Mouse (Mus musculus): ENCODE results near the gene Iapp.
"Not testable (repeated sequence)": the region's sequence is repeated elsewhere in the genome, so short reads cannot be mapped to it uniquely, and the experiment has no call there.

Iapp gene

DNA sequence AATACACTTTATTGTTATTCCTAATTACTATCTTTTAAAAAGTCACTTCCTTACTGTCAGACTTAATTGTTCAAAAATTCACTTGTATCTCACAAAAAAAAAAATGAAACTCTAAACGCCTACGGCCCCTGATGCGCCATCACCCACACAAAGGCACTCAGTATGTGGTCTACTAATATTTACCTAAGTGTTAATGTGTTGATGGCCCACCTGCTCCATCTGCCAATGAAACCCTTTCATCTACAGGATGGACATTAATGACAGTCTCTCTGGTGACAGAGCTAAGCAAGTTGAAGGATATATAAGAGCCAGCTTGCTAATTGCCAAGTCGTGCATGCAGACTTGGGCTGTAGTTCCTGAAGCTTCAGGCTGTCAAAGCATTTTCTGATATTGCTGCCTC, at the start of gene Iapp:
Iapp (plus strand) TSS at position 326 of the 400 bp plus-strand sequence.
- DNase-seq (ENCODE audit: low spot score in 2 of 2) = no peak

DNA sequence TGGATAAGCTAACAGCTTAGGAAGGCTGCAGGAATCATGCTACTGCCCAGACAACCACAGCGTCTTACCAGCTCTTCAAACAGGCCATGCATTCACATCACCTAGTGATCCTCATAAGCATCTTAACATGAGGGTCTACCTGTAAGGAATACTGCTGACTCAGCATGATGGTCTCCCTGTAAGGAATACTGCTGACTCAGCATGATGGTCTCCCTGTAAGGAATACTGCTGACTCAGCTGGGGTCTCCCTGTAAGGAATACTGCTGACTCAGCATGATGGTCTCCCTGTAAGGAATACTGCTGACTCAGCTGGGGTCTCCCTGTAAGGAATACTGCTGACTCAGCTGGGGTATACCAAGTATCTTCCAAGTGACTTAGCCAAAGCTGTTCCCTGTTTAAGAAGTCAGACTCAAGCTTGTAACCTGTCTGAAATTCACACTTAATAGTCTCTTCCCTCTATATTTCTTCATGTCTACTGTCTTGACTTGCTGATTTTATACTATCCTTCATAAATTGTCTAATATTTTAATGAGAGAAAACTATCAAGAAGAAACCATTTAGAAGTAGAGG, 47.4 kb upstream of the Iapp start:
- DNase-seq (ENCODE audit: low spot score in 2 of 2) = not testable (repeated sequence)

- no peak for DNase-seq (ENCODE audit: low spot score in 2 of 2)
Observed at GRCm38 (mm10) chr6:142275721-142276442, 22.3 kb upstream of the Iapp start.

DNA sequence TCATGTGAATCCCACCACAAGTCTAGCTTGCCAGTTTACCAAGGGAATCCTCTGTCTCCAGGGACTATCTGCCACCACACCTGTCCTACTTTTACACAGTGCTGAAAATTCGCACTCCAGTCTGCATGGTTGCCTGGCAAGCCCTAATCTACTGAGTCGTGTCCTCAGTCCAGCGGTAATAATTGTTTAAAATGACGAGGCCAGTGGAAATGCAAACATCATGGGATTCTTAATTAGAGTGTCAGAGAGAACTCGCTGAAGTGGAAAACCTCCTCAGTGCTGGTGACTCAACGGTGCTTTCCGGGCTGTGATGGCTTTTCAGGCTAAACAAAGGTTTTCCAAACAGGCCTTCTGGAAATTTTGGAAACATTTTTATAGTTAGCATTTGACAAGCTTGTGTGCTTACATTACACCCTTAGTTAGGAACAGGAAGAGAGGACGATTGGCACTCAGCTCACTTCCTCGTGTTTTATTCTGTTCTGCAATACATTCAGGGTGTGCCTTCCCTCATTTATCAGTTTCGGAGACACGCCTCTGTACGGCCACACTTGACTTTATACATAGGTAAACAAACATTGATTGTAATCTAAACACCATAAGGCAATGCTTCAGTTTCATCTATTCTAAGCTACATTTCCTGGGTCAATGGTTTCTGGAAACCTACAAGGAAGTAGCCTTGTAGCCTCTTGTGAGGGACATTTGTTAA, 8.7 kb upstream of the Iapp start:
- no peak for DNase-seq (ENCODE audit: low spot score in 2 of 2)

DNA sequence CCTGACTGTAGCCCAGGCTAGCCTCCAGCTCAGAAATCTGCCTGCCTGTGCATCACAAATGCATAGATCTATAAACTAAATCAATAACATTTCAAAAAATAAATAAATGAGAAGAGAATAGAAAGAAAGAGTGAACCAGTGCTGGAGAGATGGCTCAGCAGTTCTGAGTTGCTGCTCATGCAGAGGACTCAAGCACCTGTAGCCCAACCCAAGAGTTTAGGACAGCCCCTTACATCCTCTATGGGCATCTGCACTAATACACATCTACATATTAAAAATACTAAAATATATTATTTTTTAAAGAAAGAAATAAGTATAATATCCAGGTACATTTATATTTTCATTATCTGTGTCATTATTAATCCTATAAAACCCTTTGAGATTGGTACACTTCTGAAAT, 6.9 kb downstream of the Iapp start:
- DNase-seq (ENCODE audit: low spot score in 2 of 2) = no peak

DNA sequence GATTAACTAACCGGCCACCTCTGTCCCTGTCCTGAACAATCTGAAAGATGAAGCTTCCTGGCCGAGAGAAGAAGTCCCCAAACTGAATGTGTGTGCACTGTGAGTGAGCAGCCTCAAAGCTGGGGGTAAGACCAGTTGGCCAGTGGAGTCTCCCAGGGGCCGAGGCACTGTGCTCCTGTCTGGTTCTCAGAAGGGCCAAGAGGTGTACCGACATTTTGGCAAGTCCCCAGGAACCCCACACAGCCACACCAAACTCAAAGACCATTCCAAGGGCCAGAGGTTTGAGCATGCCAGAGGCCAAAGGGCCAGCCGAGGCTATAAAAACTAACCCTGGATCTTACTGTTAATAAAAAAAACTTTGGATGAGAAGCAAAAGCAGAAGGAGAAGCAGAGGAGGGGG, 16.1 kb downstream of the Iapp start:
- DNase-seq (ENCODE audit: low spot score in 2 of 2) = peak in 1 of 2 experiments; percentile 55

DNA sequence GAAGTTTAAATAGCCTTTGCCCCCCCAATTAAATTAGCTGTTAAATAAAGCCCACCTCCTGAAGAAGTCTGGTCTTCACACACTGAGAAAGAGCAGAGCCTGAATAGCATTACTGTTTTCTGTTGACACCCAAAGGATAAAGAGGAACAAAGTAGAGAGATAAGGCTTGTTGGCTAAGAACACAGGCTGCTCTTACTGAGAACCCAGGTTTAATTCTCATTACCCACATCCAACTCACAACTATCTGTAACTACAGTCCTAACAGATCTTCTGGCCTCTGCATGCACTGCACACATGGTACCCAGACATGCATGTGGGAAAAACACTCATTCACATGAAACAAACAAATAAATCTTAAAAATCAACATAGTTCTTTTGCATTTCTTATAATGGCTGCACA, 18.9 kb downstream of the Iapp start:
- DNase-seq (ENCODE audit: low spot score in 2 of 2) = no peak

GRCm38 (mm10) chr6:142322881-142323280, 24.7 kb downstream of the Iapp start, which contains the start of gene Slco1a5:
TSS of gene Slco1a5 (minus strand) at chr6:142322981.
- DNase-seq (ENCODE audit: low spot score in 2 of 2) = no peak

GRCm38 (mm10) chr6:142326598-142326997, 28.4 kb downstream of the Iapp start:
- no peak for DNase-seq (ENCODE audit: low spot score in 2 of 2)

DNA sequence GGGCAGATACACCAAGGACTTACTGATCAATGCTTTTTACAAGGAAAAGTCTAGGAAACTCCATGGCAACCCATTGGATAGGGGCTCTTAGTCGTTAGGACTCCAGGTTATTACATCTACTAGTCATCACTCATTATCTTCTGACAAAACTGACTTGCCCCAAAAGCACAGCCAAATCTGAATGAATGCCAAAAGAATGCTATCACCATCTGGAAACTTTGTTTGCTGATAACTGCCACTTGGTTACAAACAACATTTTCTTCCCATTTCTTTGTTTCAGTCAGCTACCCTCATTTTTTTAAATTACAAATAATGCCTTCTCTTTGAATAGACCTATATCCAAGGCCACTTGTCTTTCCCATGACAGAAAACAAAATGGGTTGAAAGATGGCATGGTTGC, 31.0 kb downstream of the Iapp start:
- no peak for DNase-seq (ENCODE audit: low spot score in 2 of 2)

GRCm38 (mm10) chr6:142338961-142339360, 40.7 kb downstream of the Iapp start:
- no peak for DNase-seq (ENCODE audit: low spot score in 2 of 2)

DNA sequence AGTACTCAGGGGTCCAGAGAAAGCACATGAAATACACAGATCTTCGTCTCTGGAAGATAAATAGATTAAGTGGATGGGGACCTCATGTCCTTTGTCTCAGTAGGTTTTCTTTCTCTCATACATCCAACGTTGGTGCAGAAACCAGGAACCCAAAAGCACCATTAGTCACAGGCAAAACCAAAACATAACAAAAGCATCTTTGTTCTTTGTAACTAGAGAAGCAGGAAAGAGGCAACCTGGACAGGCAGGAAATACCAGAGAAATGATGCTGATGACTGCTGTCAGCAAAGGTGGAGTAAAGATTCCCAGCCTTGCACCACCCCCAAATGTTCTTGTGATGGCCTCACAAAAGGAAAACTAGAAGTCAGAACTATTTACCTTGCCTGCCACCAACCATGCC, 41.4 kb downstream of the Iapp start:
- no peak for DNase-seq (ENCODE audit: low spot score in 2 of 2)

GRCm38 (mm10) chr6:142343561-142343960, 45.3 kb downstream of the Iapp start:
- DNase-seq (ENCODE audit: low spot score in 2 of 2) = no peak

DNA sequence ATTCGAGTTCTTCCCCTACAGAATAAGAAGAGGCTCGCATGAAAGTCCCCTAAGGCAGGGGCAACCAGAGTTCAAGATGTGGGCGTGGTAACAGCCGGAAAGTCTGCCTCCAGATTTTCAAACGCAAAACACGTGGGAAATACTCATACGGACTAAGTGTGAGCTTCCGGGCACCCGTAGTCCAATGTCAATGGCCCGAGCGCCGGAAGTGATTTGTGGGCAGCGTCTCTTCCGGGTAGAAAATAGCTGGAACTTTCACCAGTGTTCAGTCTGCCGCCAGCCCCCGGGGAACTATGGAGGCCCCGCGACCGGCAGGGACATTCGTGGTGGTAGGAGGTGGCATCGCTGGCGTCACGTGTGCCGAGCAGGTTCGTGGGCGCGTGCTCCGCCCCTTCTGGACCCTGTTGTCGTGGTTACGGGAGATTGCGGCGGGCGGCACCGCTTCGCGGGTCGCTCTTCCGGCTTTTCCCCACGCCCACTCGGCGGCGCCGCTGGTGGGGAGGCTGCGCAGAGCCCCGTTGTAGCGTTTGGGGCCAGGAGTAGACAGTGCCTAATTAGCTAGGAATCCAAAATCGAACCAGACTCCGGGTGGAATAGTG, 47.3 kb downstream of the Iapp start, which contains the start of gene Pyroxd1:
Pyroxd1 (plus strand) TSS at position 215 of the 599 bp plus-strand sequence.
- peak; percentile 75 to 81 for DNase-seq (ENCODE audit: low spot score in 2 of 2)

GRCm38 (mm10) chr6:142346181-142347110, 48.2 kb downstream of the Iapp start:
- DNase-seq (ENCODE audit: low spot score in 2 of 2) = no peak

DNA sequence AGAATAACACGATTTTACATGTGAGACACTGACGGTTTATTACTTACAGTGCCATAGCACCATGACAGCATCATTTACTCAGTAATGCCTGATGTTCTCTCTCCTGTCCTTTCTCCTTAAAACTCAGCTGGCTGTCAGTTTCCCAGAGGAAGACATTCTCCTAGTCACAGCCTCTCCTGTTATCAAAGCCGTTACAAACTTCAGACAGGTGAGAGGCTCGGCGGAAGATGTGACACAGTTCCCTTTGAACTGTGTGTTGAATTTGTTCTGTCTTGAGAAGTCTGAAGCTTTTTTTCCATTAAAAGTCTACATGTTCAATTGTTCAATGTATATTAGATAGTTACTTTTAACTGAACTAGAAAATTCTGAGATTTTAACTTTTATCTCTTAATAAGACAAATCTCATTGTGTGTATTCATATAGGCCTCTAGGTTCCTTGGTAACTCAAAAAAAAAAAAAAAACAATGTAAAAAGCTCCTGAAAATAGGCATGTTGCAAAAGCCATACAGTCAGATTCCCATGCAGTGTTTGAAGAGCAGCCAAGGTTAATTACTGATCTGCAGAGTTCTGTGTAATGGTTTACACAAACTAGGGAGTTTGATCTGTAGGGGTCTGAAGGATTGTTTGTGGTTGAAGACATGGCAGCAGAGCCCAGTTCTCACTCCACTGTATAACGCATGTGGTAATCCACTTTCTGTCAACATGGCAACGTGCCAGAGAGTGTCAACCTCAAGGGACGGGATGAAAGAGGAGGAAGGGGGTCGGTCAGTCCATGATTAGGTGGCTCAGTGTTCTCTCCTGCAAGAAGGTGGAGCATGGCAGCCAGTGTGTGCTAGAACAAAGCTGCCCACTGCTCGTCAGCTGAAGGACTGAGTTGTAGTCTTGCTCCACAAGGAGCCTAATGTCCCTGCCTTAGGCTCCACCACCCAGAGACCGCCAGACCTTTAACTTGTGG, 49.5 kb downstream of the Iapp start:
- DNase-seq (ENCODE audit: low spot score in 2 of 2) = no peak

GRCm38 (mm10) chr6:142352099-142352498, 53.9 kb downstream of the Iapp start:
- DNase-seq (ENCODE audit: low spot score in 2 of 2) = not testable (repeated sequence)
